Mouse (Mus musculus) CH12.LX (cell line): ENCODE data around the gene Gm20547. TPM values are rescaled to one million over a fixed set of nuclear protein-coding genes. Genes with fewer than 3 reads are reported as not detected.

Experiments used
- DNase-seq: peaks from one replicate; pipeline ENCODE4 v3.0.0-alpha.2; 2013; ENCODE audit errors: extremely low read depth
- H3K27ac ChIP-seq: 2 replicates; pipeline ENCODE4 v1.5.1; 2012; ENCODE audit warnings: low read depth, mild to moderate bottlenecking, control low read depth, moderate library complexity; ENCODE audit not compliant: insufficient read depth
- H3K27me3 ChIP-seq: replicated peaks from 2 replicates; pipeline ENCODE3; 2012; ENCODE audit warnings: inconsistent platforms
- H3K36me3 ChIP-seq, 2 experiments: replicated peaks in 1 of 2; 2 replicates each; pipeline versions ENCODE3 to v1.6.1; 2012; ENCODE audit warnings: inconsistent platforms in 1 of 2, low read length in 1 of 2, mild to moderate bottlenecking in 1 of 2, mixed read lengths in 1 of 2, moderate library complexity in 1 of 2; ENCODE audit not compliant: control insufficient read depth in 1 of 2, insufficient read depth in 1 of 2
- H3K4me1 ChIP-seq, 2 experiments: 2 replicates each; pipeline ENCODE4 v1.6.1; 2012; ENCODE audit warnings: inconsistent platforms in 1 of 2, moderate library complexity in 1 of 2; ENCODE audit not compliant: insufficient read depth in 2 of 2, control insufficient read depth in 1 of 2
- H3K4me2 ChIP-seq: 2 replicates; pipeline ENCODE4 v1.6.1; 2012; ENCODE audit warnings: low read depth, mild to moderate bottlenecking, control low read depth; ENCODE audit not compliant: poor library complexity, insufficient read depth, severe bottlenecking
- H3K4me3 ChIP-seq, 3 experiments: fragments of 150-350 bp in 1 of 3; sonication (generic) in 1 of 3; replicated peaks in 1 of 3; 2 replicates each; pipeline versions ENCODE3 to v1.5.1; 2011 to 2012; ENCODE audit warnings: low read depth in 2 of 3, low read length in 2 of 3, mild to moderate bottlenecking in 2 of 3, moderate library complexity in 2 of 3, control low read depth in 1 of 3, improper control_type of control experiment in 1 of 3, inconsistent platforms in 1 of 3, mixed read lengths in 1 of 3; ENCODE audit not compliant: poor library complexity in 1 of 3
- H3K79me2 ChIP-seq: replicated peaks from 2 replicates; pipeline ENCODE4 v1.6.1; 2012; ENCODE audit warnings: mild to moderate bottlenecking, moderate library complexity; ENCODE audit not compliant: control insufficient read depth, poor library complexity, insufficient read depth, severe bottlenecking; ENCODE audit errors: extremely low read depth
- H3K9ac ChIP-seq: 2 replicates; pipeline ENCODE4 v1.6.1; 2012; ENCODE audit warnings: low read depth, mild to moderate bottlenecking, control low read depth, moderate library complexity; ENCODE audit not compliant: insufficient read depth
- H3K9me3 ChIP-seq: replicated peaks from 2 replicates; pipeline ENCODE3; 2012; ENCODE audit warnings: low read length, inconsistent platforms, mixed read lengths
- CHD1 ChIP-seq: IDR thresholded peaks from 2 replicates; pipeline ENCODE4 v1.6.1; 2012; ENCODE audit warnings: low read depth, low read length, improper control_type of control experiment, inconsistent platforms
- CHD2 ChIP-seq: IDR thresholded peaks from 2 replicates; pipeline ENCODE4 v1.6.1; 2011; ENCODE audit warnings: low read length, improper control_type of control experiment
- CTCF ChIP-seq, 2 experiments: IDR thresholded peaks in 1 of 2; conservative IDR thresholded peaks in 1 of 2; 2 replicates each; pipeline ENCODE4 v1.5.1; 2011 to 2012; ENCODE audit warnings: low read depth in 2 of 2, low read length in 2 of 2, improper control_type of control experiment in 1 of 2, inconsistent platforms in 1 of 2, mild to moderate bottlenecking in 1 of 2, moderate library complexity in 1 of 2
- E2F4 ChIP-seq: IDR thresholded peaks from 2 replicates; pipeline ENCODE4 v1.6.1; 2011; ENCODE audit warnings: low read depth, low read length, improper control_type of control experiment; ENCODE audit not compliant: insufficient replicate concordance
- ELF1 ChIP-seq: IDR thresholded peaks from 2 replicates; pipeline ENCODE4 v1.6.1; 2014; ENCODE audit warnings: low read depth, mild to moderate bottlenecking, inconsistent platforms, low read length, improper control_type of control experiment
- EP300 ChIP-seq: IDR thresholded peaks from 2 replicates; pipeline ENCODE4 v1.6.1; 2011; ENCODE audit warnings: low read length, improper control_type of control experiment
- ETS1 ChIP-seq: conservative IDR thresholded peaks from 2 replicates; pipeline ENCODE4 v1.6.1; 2012; ENCODE audit warnings: low read depth, mild to moderate bottlenecking, inconsistent platforms, low read length, improper control_type of control experiment, moderate library complexity
- GABPA ChIP-seq: IDR thresholded peaks from 2 replicates; pipeline ENCODE4 v1.6.1; 2012; ENCODE audit warnings: low read depth, low read length, improper control_type of control experiment, inconsistent platforms; ENCODE audit not compliant: insufficient replicate concordance
- HCFC1 ChIP-seq: IDR thresholded peaks from 2 replicates; pipeline ENCODE4 v1.6.1; 2012; ENCODE audit warnings: low read depth, mild to moderate bottlenecking, inconsistent platforms, low read length, improper control_type of control experiment
- IRF4 ChIP-seq: IDR thresholded peaks from 2 replicates; pipeline ENCODE4 v1.6.1; 2014; ENCODE audit warnings: low read depth, mild to moderate bottlenecking, inconsistent platforms, low read length, improper control_type of control experiment
- JUN ChIP-seq: IDR thresholded peaks from 2 replicates; pipeline ENCODE4 v1.6.1; 2011; ENCODE audit warnings: low read depth, mild to moderate bottlenecking, low read length, improper control_type of control experiment, moderate library complexity; ENCODE audit not compliant: insufficient read depth
- MAFK ChIP-seq: IDR thresholded peaks from 2 replicates; pipeline ENCODE4 v1.6.1; 2011; ENCODE audit warnings: low read length, improper control_type of control experiment; ENCODE audit not compliant: insufficient replicate concordance
- MAZ ChIP-seq: IDR thresholded peaks from 2 replicates; pipeline ENCODE4 v1.6.1; 2012; ENCODE audit warnings: low read depth, mild to moderate bottlenecking, inconsistent platforms, low read length, improper control_type of control experiment, moderate library complexity
- MXI1 ChIP-seq: IDR thresholded peaks from 2 replicates; pipeline ENCODE4 v1.6.1; 2011; ENCODE audit warnings: mild to moderate bottlenecking, low read depth, low read length, improper control_type of control experiment
- NRF1 ChIP-seq: IDR thresholded peaks from 2 replicates; pipeline ENCODE4 v1.6.1; 2014; ENCODE audit warnings: low read depth, mild to moderate bottlenecking, inconsistent platforms, low read length, improper control_type of control experiment, moderate library complexity
- PAX5 ChIP-seq: IDR thresholded peaks from 2 replicates; pipeline ENCODE4 v1.6.1; 2012; ENCODE audit warnings: low read length, inconsistent platforms, mixed read lengths
- POLR2A ChIP-seq: IDR thresholded peaks from 2 replicates; pipeline ENCODE4 v1.6.1; 2011; ENCODE audit warnings: low read depth, mild to moderate bottlenecking, improper control_type of control experiment, low read length
- RAD21 ChIP-seq: IDR thresholded peaks from 2 replicates; pipeline ENCODE4 v1.6.1; 2011; ENCODE audit warnings: low read depth, mild to moderate bottlenecking, low read length, improper control_type of control experiment, moderate library complexity
- SMC3 ChIP-seq: IDR thresholded peaks from 2 replicates; pipeline ENCODE4 v1.6.1; 2011; ENCODE audit warnings: low read depth, low read length, improper control_type of control experiment
- TBP ChIP-seq: conservative IDR thresholded peaks from 2 replicates; pipeline ENCODE4 v1.6.1; 2011; ENCODE audit warnings: low read depth, low read length, improper control_type of control experiment
- UBTF ChIP-seq: IDR thresholded peaks from 2 replicates; pipeline ENCODE4 v1.6.1; 2012; ENCODE audit warnings: low read depth, mild to moderate bottlenecking, inconsistent platforms, low read length, improper control_type of control experiment, moderate library complexity
- USF2 ChIP-seq: conservative IDR thresholded peaks from 2 replicates; pipeline ENCODE4 v1.6.1; 2011; ENCODE audit warnings: low read depth, low read length, improper control_type of control experiment
- ZNF384 ChIP-seq: IDR thresholded peaks from 2 replicates; pipeline ENCODE4 v1.6.1; 2012; ENCODE audit warnings: low read depth, low read length, improper control_type of control experiment, inconsistent platforms
- dilution Hi-C: fragments of 300-500 bp; cut with MboI; formaldehyde crosslinking; loops from 2 replicates; pipeline ENCODE4 v1.14.3; 2020; ENCODE audit warnings: low sequenced_read_pairs; ENCODE audit not compliant: extremely low pct_unique_long_range_greater_than_20kb, extremely low pct_ligation_motif_present
- in situ Hi-C: fragments of 300-500 bp; cut with MboI; formaldehyde crosslinking; loops from 3 replicates; pipeline ENCODE4 v1.14.3; 2019; ENCODE audit warnings: low sequenced_read_pairs, low pct_ligation_motif_present, low pct_unique_long_range_greater_than_20kb, mixed read lengths
- polyA plus RNA-seq: library from polyadenylated mRNA; unstranded; fragments of >175 nt; gene quantifications from 2 replicates; pipeline ENCODE4 v1.2.1, GENCODE M21; 2012; ENCODE audit warnings: low read depth; ENCODE audit not compliant: insufficient read length
- total RNA-seq, 2 experiments: library from RNA; depleted of rRNA; stranded (reverse); fragments of 300-350 nt in 1 of 2; fragments of >200 nt in 1 of 2; gene quantifications; 2 replicates each; pipeline ENCODE4 v1.2.3; 2012 to 2014

The Gm20547 gene
- total and polyA plus RNA-seq, 3 experiments, result not detected

GRCm38 (mm10) chr17:34916316-34916715 is 34.5 kb upstream of the Gm20547 start:
- H3K9me3 ChIP-seq, result no peaks in the 10 kb centered on the region
- dilution Hi-C loops, result no loop called here
- in situ Hi-C loops, result no loop called here

GRCm38 (mm10) chr17:34915410-34915831 is 33.6 kb upstream of the Gm20547 start:
- in situ Hi-C loops, result no loop called here
- Histone ChIP-seq H3K36me3 (peaks cover 35 to 40% of the 10 kb centered on the region in 2 experiments), H3K79me2 (no peaks in the 10 kb centered on the region), H3K4me2 (peak overlapping the region; percentile 52; the same call in 1 of the 2 replicates), H3K4me3 (no peak overlapping the region), H3K27me3 (no peaks in the 10 kb centered on the region), H3K27ac (no peak overlapping the region), H3K9ac (peak overlapping the region; percentile 47), H3K9me3 (no peaks in the 10 kb centered on the region), H3K4me1 (peaks cover 14 to 53% of the 10 kb centered on the region in 2 experiments)
- TF ChIP-seq PAX5, result no peak
- peak; percentile 23; the same call in 1 of the 2 replicates for TF ChIP-seq HCFC1
- TF ChIP-seq MAZ, result no peak
- no peak for TF ChIP-seq EP300
- peak; percentile 50 for TF ChIP-seq SMC3
- no peak for TF ChIP-seq CHD1
- TF ChIP-seq ELF1, result peak; percentile 51
- peak; percentile 12; the same call in 1 of the 2 replicates for TF ChIP-seq IRF4
- TF ChIP-seq CTCF (conservative IDR thresholded peaks at IDR 0.05 in 1 of 2, IDR thresholded peaks at IDR 0.05 in 1 of 2; ENCODE audit: low read depth in 2 of 2, low read length in 2 of 2), result peak in 1 of 2 experiments; percentile 67; a peak in 2 of 4 replicates
- TF ChIP-seq RAD21, result peak; percentile 53
- peak; percentile 36; the same call in 1 of the 2 replicates for TF ChIP-seq CHD2
- no peak for DNase-seq
- dilution Hi-C loops, result no loop called here

More at GRCm38 (mm10) chr17:34916316-34916715, 34.5 kb upstream of the Gm20547 start:
- no peak overlapping the region for H3K9ac ChIP-seq
- no peak overlapping the region for H3K4me3 ChIP-seq
- no peak overlapping the region for H3K27ac ChIP-seq
- peaks cover 26 to 31% of the 10 kb centered on the region in 2 experiments for H3K36me3 ChIP-seq
- H3K4me1 ChIP-seq, result peaks cover 7 to 44% of the 10 kb centered on the region in 2 experiments; a peak in 3 of 4 replicates
- TF ChIP-seq POLR2A (no peak), TBP (no peak), EP300 (no peak), GABPA (no peak), ZNF384 (no peak), PAX5 (no peak), UBTF (no peak), HCFC1 (no peak), MAFK (no peak), USF2 (no peak), ELF1 (no peak), IRF4 (no peak), MXI1 (no peak), E2F4 (no peak), JUN (no peak), NRF1 (no peak), ETS1 (no peak)
- TF ChIP-seq, all 38 proteins: peak for 0
- no peak for DNase-seq
- Histone ChIP-seq H3K79me2 (no peaks in the 10 kb centered on the region), H3K4me2 (no peak overlapping the region), H3K27me3 (no peaks in the 10 kb centered on the region)
